Mouse (Mus musculus) erythroblast, embryonic 14.5 days (primary cell): ENCODE data around the gene Angpt4.

Experiments used
- GATA1 ChIP-seq: IDR thresholded peaks from 2 replicates; pipeline ENCODE4 v1.6.1; 2012; ENCODE audit warnings: low read length, inconsistent platforms, mixed read lengths
- TAL1 ChIP-seq: IDR thresholded peaks from 3 replicates; pipeline ENCODE4 v1.6.1; 2012; ENCODE audit warnings: low read length, inconsistent platforms, mixed read lengths

GRCm38 (mm10) chr2:151909386-151909785, 1.6 kb upstream of the Angpt4 start:
- TF ChIP-seq GATA1, result no peak
- TF ChIP-seq TAL1, result no peak
